Mouse (Mus musculus): ENCODE measurements around the gene Tdrd9. TPM values are rescaled to one million over a fixed set of nuclear protein-coding genes. Genes with fewer than 3 reads are reported as not detected.
"Not testable (repeated sequence)": the region's sequence is repeated elsewhere in the genome, so short reads cannot be mapped to it uniquely, and the experiment has no call there.

The Tdrd9 gene
- polyA plus RNA-seq, 1 experiment from 2014 or later = 0.65 TPM

- ATAC-seq (ENCODE audit: low FRiP score, low read depth) = peak; percentile 32; the same call in 1 of the 2 replicates
- not testable (repeated sequence) for H3K9me3 ChIP-seq; H3K27me3 ChIP-seq (replicated peaks); H3K4me1 ChIP-seq; H3K9ac ChIP-seq; H3K4me2 ChIP-seq (replicated peaks); H3K27ac ChIP-seq; H3K36me3 ChIP-seq; H3K4me3 ChIP-seq
- WGBS = 80% methylated on average over 17 of the region's 20 CpGs
Observed at GRCm38 (mm10) chr12:111944065-111944987, 27.0 kb upstream of the Tdrd9 start.

- no peaks in the 10 kb centered on the region for H3K27me3 ChIP-seq (replicated peaks)
- H3K36me3 ChIP-seq = no peaks in the 10 kb centered on the region
- WGBS = 64% methylated on average over 8 of the region's 8 CpGs
- no peak overlapping the region for H3K4me2 ChIP-seq (replicated peaks)
- no peak for ATAC-seq (ENCODE audit: low FRiP score, low read depth)
- no peak overlapping the region for H3K4me3 ChIP-seq
- no peak overlapping the region for H3K9ac ChIP-seq
- H3K27ac ChIP-seq = 0 out of 2 replicates have a peak overlapping the region, but pooled peaks have one; percentile 20
- H3K9me3 ChIP-seq = no peaks in the 10 kb centered on the region
- H3K4me1 ChIP-seq = no peaks in the 10 kb centered on the region
Observed at GRCm38 (mm10) chr12:111945115-111945514, 26.2 kb upstream of the Tdrd9 start.

- not testable (repeated sequence) for H3K9me3 ChIP-seq; H3K9ac ChIP-seq; H3K4me3 ChIP-seq; H3K27me3 ChIP-seq (replicated peaks); H3K36me3 ChIP-seq; H3K4me1 ChIP-seq; H3K4me2 ChIP-seq (replicated peaks)
- ATAC-seq (ENCODE audit: low FRiP score, low read depth) = peak; percentile 56; the same call in 1 of the 2 replicates
- 67% methylated on average over 12 of the region's 15 CpGs for WGBS
- H3K27ac ChIP-seq = 0 out of 2 replicates have a peak overlapping the region, but pooled peaks have one; percentile 20
Observed at GRCm38 (mm10) chr12:111945765-111946655, 25.3 kb upstream of the Tdrd9 start.

GRCm38 (mm10) chr12:111946716-111947115, 24.6 kb upstream of the Tdrd9 start:
- H3K4me2 ChIP-seq (replicated peaks) = no peak overlapping the region
- H3K9ac ChIP-seq = no peak overlapping the region
- no peak for ATAC-seq (ENCODE audit: low FRiP score, low read depth)
- no peaks in the 10 kb centered on the region for H3K36me3 ChIP-seq
- H3K9me3 ChIP-seq = no peaks in the 10 kb centered on the region
- WGBS = 58% methylated on average over 2 of the region's 2 CpGs
- no peaks in the 10 kb centered on the region for H3K27me3 ChIP-seq (replicated peaks)
- no peaks in the 10 kb centered on the region for H3K4me1 ChIP-seq
- H3K27ac ChIP-seq = no peak overlapping the region
- no peak overlapping the region for H3K4me3 ChIP-seq

GRCm38 (mm10) chr12:111950486-111950885, 20.9 kb upstream of the Tdrd9 start:
- no peak for ATAC-seq (ENCODE audit: low FRiP score, low read depth)
- WGBS = 81% methylated on average over 5 of the region's 5 CpGs

GRCm38 (mm10) chr12:111951701-111952100, 19.7 kb upstream of the Tdrd9 start:
- Histone ChIP-seq H3K27ac (no peak overlapping the region), H3K4me1 (no peaks in the 10 kb centered on the region), H3K4me3 (no peak overlapping the region), H3K27me3 (replicated peaks) (no peaks in the 10 kb centered on the region), H3K9ac (no peak overlapping the region), H3K9me3 (no peaks in the 10 kb centered on the region), H3K4me2 (replicated peaks) (no peak overlapping the region), H3K36me3 (no peaks in the 10 kb centered on the region)
- no peak for ATAC-seq (ENCODE audit: low FRiP score, low read depth)
- WGBS = 49% methylated on average over 5 of the region's 5 CpGs

More at GRCm38 (mm10) chr12:111950486-111950885, 20.9 kb upstream of the Tdrd9 start:
- Histone ChIP-seq H3K4me1 (no peaks in the 10 kb centered on the region), H3K27ac (no peak overlapping the region), H3K27me3 (replicated peaks) (no peaks in the 10 kb centered on the region), H3K4me2 (replicated peaks) (no peak overlapping the region), H3K9me3 (no peaks in the 10 kb centered on the region), H3K4me3 (no peak overlapping the region), H3K9ac (no peak overlapping the region), H3K36me3 (no peaks in the 10 kb centered on the region)

GRCm38 (mm10) chr12:111956173-111956572, 15.2 kb upstream of the Tdrd9 start:
- 87% methylated on average over 5 of the region's 5 CpGs for WGBS
- no peak for ATAC-seq (ENCODE audit: low FRiP score, low read depth)

GRCm38 (mm10) chr12:111958101-111958865, 13.1 kb upstream of the Tdrd9 start:
- ATAC-seq (ENCODE audit: low FRiP score, low read depth) = peak; percentile 50; the same call in 1 of the 2 replicates
- H3K36me3 ChIP-seq = peaks cover 38% of the 10 kb centered on the region
- no peak overlapping the region for H3K4me3 ChIP-seq
- H3K27me3 ChIP-seq (replicated peaks) = no peaks in the 10 kb centered on the region
- no peak overlapping the region for H3K9ac ChIP-seq
- no peak overlapping the region for H3K27ac ChIP-seq
- 54% methylated on average over 9 of the region's 9 CpGs for WGBS
- H3K9me3 ChIP-seq = no peaks in the 10 kb centered on the region
- no peaks in the 10 kb centered on the region for H3K4me1 ChIP-seq
- H3K4me2 ChIP-seq (replicated peaks) = no peak overlapping the region

More at GRCm38 (mm10) chr12:111956173-111956572, 15.2 kb upstream of the Tdrd9 start:
- H3K9me3 ChIP-seq = no peaks in the 10 kb centered on the region
- H3K36me3 ChIP-seq = peaks cover 21% of the 10 kb centered on the region
- H3K4me1 ChIP-seq = no peaks in the 10 kb centered on the region
- H3K4me2 ChIP-seq (replicated peaks) = no peak overlapping the region
- no peak overlapping the region for H3K4me3 ChIP-seq
- H3K9ac ChIP-seq = no peak overlapping the region
- H3K27ac ChIP-seq = no peak overlapping the region
- H3K27me3 ChIP-seq (replicated peaks) = no peaks in the 10 kb centered on the region

- H3K4me2 ChIP-seq (replicated peaks) = no peak overlapping the region
- 93% methylated on average over 5 of the region's 5 CpGs for WGBS
- ATAC-seq (ENCODE audit: low FRiP score, low read depth) = no peak
- H3K27ac ChIP-seq = no peak overlapping the region
- H3K9ac ChIP-seq = no peak overlapping the region
- no peaks in the 10 kb centered on the region for H3K27me3 ChIP-seq (replicated peaks)
- H3K9me3 ChIP-seq = no peaks in the 10 kb centered on the region
- H3K4me1 ChIP-seq = peaks cover 17% of the 10 kb centered on the region
- no peak overlapping the region for H3K4me3 ChIP-seq
- H3K36me3 ChIP-seq = peaks cover 38% of the 10 kb centered on the region
Observed at GRCm38 (mm10) chr12:111963339-111963738, 8.0 kb upstream of the Tdrd9 start.

- under 1% methylated on average over 37 of the region's 37 CpGs for WGBS
- Histone ChIP-seq H3K9ac (peak within 1 kb of the TSS; percentile 94), H3K4me2 (replicated peaks) (peak within 1 kb of the TSS; percentile 95), H3K9me3 (no peaks in the 10 kb centered on the region), H3K36me3 (peaks cover 11% of the 10 kb centered on the region), H3K4me1 (peaks cover 17% of the 10 kb centered on the region), H3K27ac (no peak within 1 kb of the TSS), H3K27me3 (replicated peaks) (no peaks in the 10 kb centered on the region), H3K4me3 (peak within 1 kb of the TSS; percentile 95)
- peak; percentile 90 for ATAC-seq (ENCODE audit: low FRiP score, low read depth)
Observed at GRCm38 (mm10) chr12:111966683-111967173, 4.6 kb upstream of the Tdrd9 start, which contains the start of gene Atp5mpl. Gene Atp5mpl (minus strand): TSS chr12:111966977.

GRCm38 (mm10) chr12:111970085-111970484, 1.3 kb upstream of the Tdrd9 start:
- Histone ChIP-seq H3K36me3 (no peaks in the 10 kb centered on the region), H3K4me3 (no peak overlapping the region), H3K4me1 (peaks cover 12% of the 10 kb centered on the region), H3K4me2 (replicated peaks) (no peak overlapping the region), H3K9ac (no peak overlapping the region), H3K9me3 (no peaks in the 10 kb centered on the region), H3K27me3 (replicated peaks) (no peaks in the 10 kb centered on the region), H3K27ac (no peak overlapping the region)
- no peak for ATAC-seq (ENCODE audit: low FRiP score, low read depth)
- WGBS = 88% methylated on average over 4 of the region's 4 CpGs
